Mouse (Mus musculus) MEL (cell line): ENCODE results near the gene Slc5a5.

ENCODE experiments used
- CTCF ChIP-seq, 3 experiments: IDR thresholded peaks in 2 of 3; conservative IDR thresholded peaks in 1 of 3; 2 replicates each; pipeline ENCODE4 v1.5.1; 2011 to 2012; ENCODE audit warnings: low read length in 3 of 3, low read depth in 2 of 3, mild to moderate bottlenecking in 2 of 3, improper control_type of control experiment in 1 of 3, inconsistent platforms in 1 of 3, mixed read lengths in 1 of 3, moderate library complexity in 1 of 3; ENCODE audit not compliant: control insufficient read depth in 1 of 3, insufficient read depth in 1 of 3, poor library complexity in 1 of 3, severe bottlenecking in 1 of 3
- EP300 ChIP-seq, 2 experiments: IDR thresholded peaks; 2 replicates each; pipeline ENCODE4 v1.6.1; 2011; ENCODE audit warnings: improper control_type of control experiment in 2 of 2, low read length in 2 of 2, low read depth in 1 of 2, mild to moderate bottlenecking in 1 of 2
- MXI1 ChIP-seq: IDR thresholded peaks from 2 replicates; pipeline ENCODE4 v1.6.1; 2011; ENCODE audit warnings: mild to moderate bottlenecking, low read depth, low read length, improper control_type of control experiment
- POLR2A ChIP-seq, 2 experiments: IDR thresholded peaks; 2 replicates each; pipeline ENCODE4 v1.6.1; 2011 to 2012; ENCODE audit warnings: low read length in 2 of 2, mild to moderate bottlenecking in 2 of 2, control low read depth in 1 of 2, improper control_type of control experiment in 1 of 2, low read depth in 1 of 2, moderate library complexity in 1 of 2; ENCODE audit not compliant: control insufficient read depth in 1 of 2, insufficient read depth in 1 of 2, poor library complexity in 1 of 2
- SMC3 ChIP-seq: IDR thresholded peaks from 2 replicates; pipeline ENCODE4 v1.6.1; 2011; ENCODE audit warnings: low read depth, low read length, improper control_type of control experiment
- TBP ChIP-seq: IDR thresholded peaks from 2 replicates; pipeline ENCODE4 v1.8.0; 2011; ENCODE audit warnings: low read depth, low read length, improper control_type of control experiment
- UBTF ChIP-seq: IDR thresholded peaks from 2 replicates; pipeline ENCODE4 v1.6.1; 2012; ENCODE audit warnings: low read depth, mild to moderate bottlenecking, inconsistent platforms, low read length, improper control_type of control experiment, moderate library complexity, borderline replicate concordance; ENCODE audit not compliant: insufficient read depth
- ZNF384 ChIP-seq: IDR thresholded peaks from 2 replicates; pipeline ENCODE4 v1.6.1; 2012; ENCODE audit warnings: low read depth, mild to moderate bottlenecking, inconsistent platforms, low read length, improper control_type of control experiment

DNA sequence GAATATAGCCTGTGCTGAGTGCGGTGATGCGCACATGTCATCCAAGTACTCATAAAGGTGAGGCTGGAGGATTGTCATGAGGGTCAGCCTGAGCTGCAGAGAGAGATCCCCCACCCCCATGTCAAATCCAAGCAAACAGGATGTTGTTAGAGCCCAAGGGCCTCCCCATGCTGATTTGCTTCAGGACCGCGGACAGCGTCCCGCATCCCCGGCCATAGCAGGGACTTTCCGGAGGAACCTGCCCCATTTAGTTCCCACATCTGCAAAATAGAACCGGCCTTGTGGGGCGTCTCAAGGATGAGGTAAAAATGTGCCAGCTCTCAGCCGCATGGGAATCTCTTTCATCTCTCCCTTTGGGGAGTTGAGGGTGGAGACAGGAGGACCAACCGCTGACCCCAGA, 6.9 kb downstream of the Slc5a5 start:
- TF ChIP-seq ZNF384 (no peak), POLR2A (IDR thresholded peaks at IDR 0.05; ENCODE audit: control insufficient read depth in 1 of 2, insufficient read depth in 1 of 2, low read depth in 1 of 2, low read length in 2 of 2, poor library complexity in 1 of 2) (no peak), CTCF (IDR thresholded peaks at IDR 0.05 in 2 of 3, conservative IDR thresholded peaks at IDR 0.05 in 1 of 3; ENCODE audit: control insufficient read depth in 1 of 3, insufficient read depth in 1 of 3, low read depth in 2 of 3, low read length in 3 of 3, poor library complexity in 1 of 3, severe bottlenecking in 1 of 3) (no peak), SMC3 (no peak), EP300 (IDR thresholded peaks at IDR 0.05; ENCODE audit: low read depth in 1 of 2, low read length in 2 of 2) (no peak), TBP (no peak), MXI1 (no peak), UBTF (no peak)
